Mouse (Mus musculus) limb, embryonic 14.5 days (tissue): ENCODE results near the gene Dnah9. TPM values are rescaled to one million over a fixed set of nuclear protein-coding genes. Genes with fewer than 3 reads are reported as not detected.

Experiments
- ATAC-seq: fragments of 200-750 bp; cut with Nextera tagmentation; 2 replicates; pipeline ENCODE4 v1.8.0; 2017; ENCODE audit warnings: low read depth, moderate number of reproducible peaks, moderate TSS enrichment; ENCODE audit not compliant: low FRiP score
- DNase-seq: peaks from one replicate; pipeline ENCODE4 v3.0.0-alpha.2; 2015; ENCODE audit warnings: low spot score
- H3K27ac ChIP-seq: fragments of 300-500 bp; sonication (generic); replicated peaks from 2 replicates; pipeline ENCODE4 v1.5.1; 2014; ENCODE audit warnings: low read depth, mild to moderate bottlenecking, low read length, moderate library complexity, mixed read lengths
- H3K27me3 ChIP-seq: fragments of 300-500 bp; sonication (generic); 2 replicates; pipeline ENCODE4 v1.6.1; 2014; ENCODE audit warnings: low read length, mixed read lengths; ENCODE audit not compliant: control insufficient read depth, insufficient read depth
- H3K36me3 ChIP-seq: fragments of 300-500 bp; sonication (generic); 2 replicates; pipeline ENCODE4 v1.6.1; 2014; ENCODE audit warnings: mild to moderate bottlenecking, low read length, moderate library complexity, mixed read lengths; ENCODE audit not compliant: control insufficient read depth, insufficient read depth
- H3K4me1 ChIP-seq: fragments of 300-500 bp; sonication (generic); 2 replicates; pipeline ENCODE4 v1.6.1; 2014; ENCODE audit warnings: antibody characterized with exemption, low read length, mixed read lengths; ENCODE audit not compliant: control insufficient read depth, insufficient read depth
- H3K4me2 ChIP-seq: fragments of 300-500 bp; sonication (generic); replicated peaks from 2 replicates; pipeline ENCODE4 v1.6.1; 2014; ENCODE audit warnings: low read depth, mild to moderate bottlenecking, low read length, moderate library complexity; ENCODE audit not compliant: severe bottlenecking
- H3K4me3 ChIP-seq: fragments of 300-500 bp; sonication (generic); replicated peaks from 2 replicates; pipeline ENCODE4 v1.5.1; 2014; ENCODE audit warnings: low read length
- H3K9ac ChIP-seq: fragments of 300-500 bp; sonication (generic); 2 replicates; pipeline ENCODE4 v1.6.1; 2014; ENCODE audit warnings: mild to moderate bottlenecking, low read depth, low read length, moderate library complexity; ENCODE audit not compliant: severe bottlenecking
- H3K9me3 ChIP-seq: fragments of 300-500 bp; sonication (generic); 2 replicates; pipeline ENCODE4 v1.6.1; 2016; ENCODE audit warnings: low read length; ENCODE audit not compliant: control insufficient read depth
- POLR2A ChIP-seq: fragments of 200-500 bp; IDR thresholded peaks from 2 replicates; pipeline ENCODE4 v1.8.0; 2012; ENCODE audit warnings: inconsistent platforms, mild to moderate bottlenecking, moderate library complexity, borderline replicate concordance; ENCODE audit not compliant: insufficient read depth, insufficient read length; ENCODE audit errors: extremely low read depth
- WGBS: fragments of 180-500 bp; shearing (Covaris S2); extraction: QIAGEN DNeasy Blood & Tissue Kit; methylation state at CpG from one replicate; pipeline ENCODE4 v1.1.7; 2014; 5-methylcytosine and 5-hydroxymethylcytosine counted together
- polyA plus RNA-seq, 2 experiments: library from polyadenylated mRNA; depleted of rRNA in 1 of 2; stranded (reverse) in 1 of 2; unstranded in 1 of 2; fragments of >200 nt; fragmentation: Nextera tagmentation in 1 of 2; extraction: Ambion mirVana in 1 of 2; gene quantifications; 2 replicates each; pipeline versions ENCODE4 v1.2.1 to v1.2.3; 2012 to 2014

The Dnah9 gene
- polyA plus RNA-seq, 2 experiments, result 0.17 to 0.36 TPM

DNA sequence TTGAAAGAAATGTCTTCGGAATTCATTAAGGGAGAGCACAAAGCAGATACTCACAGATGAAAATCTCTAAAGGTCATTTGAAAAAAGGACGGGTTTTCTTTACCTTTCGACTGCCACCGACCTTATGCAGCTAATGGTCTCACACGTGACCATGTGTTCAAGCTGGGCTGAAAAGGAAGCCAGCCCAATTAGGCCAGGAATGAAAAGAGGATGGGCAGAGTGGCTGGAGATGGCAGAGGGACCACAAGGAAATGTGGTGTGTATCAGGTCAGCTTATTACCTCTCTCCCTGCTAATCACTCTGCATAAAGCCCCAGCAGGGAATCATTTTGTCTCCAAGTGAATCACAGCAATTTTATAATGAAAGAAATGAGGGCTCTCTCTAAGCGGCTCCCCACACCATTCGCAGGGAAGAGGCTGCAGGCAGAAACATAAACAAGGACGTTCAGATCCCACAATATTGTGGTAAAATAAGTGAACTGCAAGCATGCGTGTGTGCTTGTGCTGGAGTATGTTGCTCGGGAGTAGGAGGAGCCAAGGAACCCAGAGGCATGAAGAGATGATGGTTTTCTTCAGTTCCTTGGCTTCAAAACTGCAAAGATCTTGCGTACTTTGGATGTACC is 27.6 kb downstream of the Dnah9 start:
- Histone ChIP-seq H3K27me3 (no peaks in the 10 kb centered on the region), H3K9me3 (no peaks in the 10 kb centered on the region), H3K4me2 (no peak overlapping the region), H3K36me3 (no peaks in the 10 kb centered on the region), H3K9ac (no peak overlapping the region), H3K4me1 (no peaks in the 10 kb centered on the region), H3K27ac (no peak overlapping the region), H3K4me3 (no peak overlapping the region)
- DNase-seq (no peak), ATAC-seq (no peak)
- 57% methylated on average over 11 of the region's 11 CpGs for WGBS
- no peak for TF ChIP-seq POLR2A

DNA sequence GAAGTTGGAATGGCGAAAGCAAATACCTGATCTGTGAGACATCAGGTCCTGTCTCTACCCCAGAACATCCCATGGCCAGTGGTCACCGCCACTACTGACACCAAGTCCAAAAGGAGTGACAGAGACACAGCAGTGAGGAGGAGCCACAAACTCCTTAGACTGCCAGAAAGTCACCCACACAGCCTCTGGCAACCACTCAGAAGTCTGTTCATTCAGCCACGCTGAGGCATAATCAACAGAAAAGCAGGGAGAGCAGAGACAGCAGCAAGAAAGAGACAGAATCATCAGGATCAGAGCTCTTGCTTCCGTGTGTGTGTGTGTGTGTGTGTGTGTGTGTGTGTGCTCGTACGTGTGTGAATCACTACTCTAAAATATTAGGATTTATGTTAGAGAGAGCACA is 33.5 kb downstream of the Dnah9 start:
- H3K9ac ChIP-seq, result no peak overlapping the region
- H3K27ac ChIP-seq, result no peak overlapping the region
- DNase-seq (no peak), ATAC-seq (no peak)
- no peak for TF ChIP-seq POLR2A
- H3K9me3 ChIP-seq, result no peaks in the 10 kb centered on the region
- H3K4me3 ChIP-seq, result no peak overlapping the region
- no peaks in the 10 kb centered on the region for H3K36me3 ChIP-seq
- no peaks in the 10 kb centered on the region for H3K27me3 ChIP-seq
- H3K4me2 ChIP-seq, result no peak overlapping the region
- 84% methylated on average over 6 of the region's 6 CpGs for WGBS
- H3K4me1 ChIP-seq, result no peaks in the 10 kb centered on the region

DNA sequence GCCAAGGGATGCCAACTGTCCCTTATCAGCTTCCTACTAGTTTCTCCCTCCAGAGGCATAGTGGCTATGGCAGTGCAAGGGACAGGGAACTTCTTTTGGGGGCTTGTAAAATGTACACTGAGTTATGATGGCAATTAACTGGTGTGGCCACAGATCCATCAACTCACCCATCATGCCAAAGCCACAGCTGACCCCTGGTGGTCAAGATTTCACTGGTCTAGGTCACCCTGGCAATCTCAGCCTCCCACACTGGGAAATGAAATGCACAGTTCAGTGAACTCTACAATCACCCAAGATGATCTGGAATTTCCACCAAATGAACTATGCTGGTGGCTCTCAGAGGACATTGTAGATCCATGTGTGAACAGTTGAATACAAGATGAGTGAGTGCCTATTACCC is 42.2 kb downstream of the Dnah9 start:
- no peak for ATAC-seq
- TF ChIP-seq POLR2A, result no peak

DNA sequence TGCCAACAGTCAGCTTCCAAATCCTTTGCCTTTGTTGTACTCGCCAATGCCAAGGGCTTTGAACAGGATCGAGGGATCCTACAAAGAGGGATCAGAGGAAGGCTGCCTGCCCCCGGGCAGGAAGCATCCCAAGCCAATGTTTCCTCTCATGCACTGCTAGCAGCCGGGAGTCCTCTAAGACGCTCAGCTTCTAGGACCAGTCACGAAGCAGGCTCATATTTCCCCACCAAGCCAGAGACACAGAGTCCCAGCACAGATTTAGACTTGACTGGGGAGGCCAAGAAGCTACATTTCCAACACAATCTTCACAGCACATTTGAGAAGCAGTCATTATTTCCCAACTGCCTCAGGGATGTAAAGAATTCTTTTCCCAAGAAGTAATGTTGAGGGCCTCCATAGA is 43.9 kb downstream of the Dnah9 start:
- H3K4me2 ChIP-seq, result no peak overlapping the region
- no peak; the same call in 1 of the 2 replicates for ATAC-seq
- H3K27ac ChIP-seq, result no peak overlapping the region
- no peaks in the 10 kb centered on the region for H3K4me1 ChIP-seq
- no peak for DNase-seq
- H3K9ac ChIP-seq, result no peak overlapping the region
- H3K9me3 ChIP-seq, result no peaks in the 10 kb centered on the region
- 0 out of 2 replicates have a peak, but pooled peaks cover 5% of the 10 kb centered on the region for H3K27me3 ChIP-seq
- WGBS, result 50% methylated on average over 6 of the region's 6 CpGs
- no peaks in the 10 kb centered on the region for H3K36me3 ChIP-seq
- no peak for TF ChIP-seq POLR2A
- H3K4me3 ChIP-seq, result no peak overlapping the region

More for the DNA sequence above, 42.2 kb downstream of the Dnah9 start:
- Histone ChIP-seq H3K4me1 (no peaks in the 10 kb centered on the region), H3K27ac (no peak overlapping the region), H3K4me3 (no peak overlapping the region), H3K4me2 (no peak overlapping the region), H3K9me3 (no peaks in the 10 kb centered on the region), H3K27me3 (0 out of 2 replicates have a peak, but pooled peaks cover 5% of the 10 kb centered on the region), H3K36me3 (no peaks in the 10 kb centered on the region), H3K9ac (no peak overlapping the region)
- no peak for DNase-seq

DNA sequence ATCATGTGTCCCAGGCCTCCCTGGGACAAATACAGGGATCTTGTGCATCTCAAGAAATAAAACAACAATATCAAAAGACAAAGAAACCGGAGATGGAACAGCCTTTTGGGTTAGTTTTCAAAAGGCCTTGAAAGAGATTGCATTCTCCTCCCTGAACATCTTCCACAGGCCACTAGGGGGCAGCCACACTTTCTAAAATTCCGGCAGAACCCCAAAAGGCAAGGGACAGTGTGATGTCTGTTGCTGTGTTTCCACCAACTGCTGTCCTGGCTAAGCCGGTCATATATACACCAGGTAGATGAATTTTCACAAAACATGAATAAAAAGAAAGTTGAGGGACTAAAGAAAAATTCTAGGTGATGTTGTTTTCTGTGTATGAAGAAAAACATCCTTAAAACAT is 46.3 kb downstream of the Dnah9 start:
- Histone ChIP-seq H3K4me1 (no peaks in the 10 kb centered on the region), H3K27me3 (0 out of 2 replicates have a peak, but pooled peaks cover 5% of the 10 kb centered on the region), H3K36me3 (no peaks in the 10 kb centered on the region), H3K4me3 (no peak overlapping the region), H3K9ac (no peak overlapping the region), H3K27ac (no peak overlapping the region), H3K4me2 (no peak overlapping the region), H3K9me3 (no peaks in the 10 kb centered on the region)
- WGBS, result 23% methylated on average over 3 of the region's 3 CpGs
- ATAC-seq (no peak), DNase-seq (peak; percentile 18)
- TF ChIP-seq POLR2A, result no peak
